Mouse (Mus musculus) testis, adult 2 months (tissue): ENCODE results near the gene Grin2c. TPM values are rescaled to one million over a fixed set of nuclear protein-coding genes. Genes with fewer than 3 reads are reported as not detected.

Source experiments
- H3K27ac ChIP-seq: fragments of 200-500 bp; 2 replicates; pipeline ENCODE4 v1.5.1; 2012; ENCODE audit warnings: low read depth, low read length; ENCODE audit not compliant: control insufficient read depth, insufficient read depth
- H3K27me3 ChIP-seq: fragments of 200-500 bp; 2 replicates; pipeline ENCODE4 v1.6.1; 2012; ENCODE audit warnings: mild to moderate bottlenecking, low read length, moderate library complexity; ENCODE audit not compliant: control insufficient read depth, insufficient read depth
- H3K36me3 ChIP-seq: fragments of 200-500 bp; 2 replicates; pipeline ENCODE4 v1.6.1; 2012; ENCODE audit warnings: mild to moderate bottlenecking, low read length; ENCODE audit not compliant: control insufficient read depth, insufficient read depth
- H3K4me1 ChIP-seq: fragments of 200-500 bp; 2 replicates; pipeline ENCODE4 v1.6.1; 2012; ENCODE audit warnings: low read length; ENCODE audit not compliant: control insufficient read depth, insufficient read depth
- H3K4me3 ChIP-seq: fragments of 200-500 bp; 2 replicates; pipeline ENCODE4 v1.5.1; 2012; ENCODE audit warnings: low read depth, mild to moderate bottlenecking, low read length, moderate library complexity, mixed read lengths; ENCODE audit not compliant: control insufficient read depth
- CTCF ChIP-seq: fragments of 200-500 bp; IDR thresholded peaks from 2 replicates; pipeline ENCODE4 v1.5.1; 2012; ENCODE audit warnings: low read depth, mild to moderate bottlenecking, inconsistent platforms, low read length, moderate library complexity; ENCODE audit not compliant: control insufficient read depth, insufficient read depth, insufficient replicate concordance
- POLR2A ChIP-seq: fragments of 200-500 bp; IDR thresholded peaks from 2 replicates; pipeline ENCODE4 v1.6.1; 2012; ENCODE audit warnings: low read depth, mild to moderate bottlenecking, inconsistent platforms, low read length, moderate library complexity; ENCODE audit not compliant: control insufficient read depth
- polyA plus RNA-seq: library from polyadenylated mRNA; depleted of rRNA; stranded (reverse); fragments of >200 nt; gene quantifications from 2 replicates; pipeline ENCODE4 v1.2.3, GENCODE M21; 2012; rRNA removed

The Grin2c gene
- 1.2 and 1.5 TPM in 2 replicates for polyA plus RNA-seq

DNA sequence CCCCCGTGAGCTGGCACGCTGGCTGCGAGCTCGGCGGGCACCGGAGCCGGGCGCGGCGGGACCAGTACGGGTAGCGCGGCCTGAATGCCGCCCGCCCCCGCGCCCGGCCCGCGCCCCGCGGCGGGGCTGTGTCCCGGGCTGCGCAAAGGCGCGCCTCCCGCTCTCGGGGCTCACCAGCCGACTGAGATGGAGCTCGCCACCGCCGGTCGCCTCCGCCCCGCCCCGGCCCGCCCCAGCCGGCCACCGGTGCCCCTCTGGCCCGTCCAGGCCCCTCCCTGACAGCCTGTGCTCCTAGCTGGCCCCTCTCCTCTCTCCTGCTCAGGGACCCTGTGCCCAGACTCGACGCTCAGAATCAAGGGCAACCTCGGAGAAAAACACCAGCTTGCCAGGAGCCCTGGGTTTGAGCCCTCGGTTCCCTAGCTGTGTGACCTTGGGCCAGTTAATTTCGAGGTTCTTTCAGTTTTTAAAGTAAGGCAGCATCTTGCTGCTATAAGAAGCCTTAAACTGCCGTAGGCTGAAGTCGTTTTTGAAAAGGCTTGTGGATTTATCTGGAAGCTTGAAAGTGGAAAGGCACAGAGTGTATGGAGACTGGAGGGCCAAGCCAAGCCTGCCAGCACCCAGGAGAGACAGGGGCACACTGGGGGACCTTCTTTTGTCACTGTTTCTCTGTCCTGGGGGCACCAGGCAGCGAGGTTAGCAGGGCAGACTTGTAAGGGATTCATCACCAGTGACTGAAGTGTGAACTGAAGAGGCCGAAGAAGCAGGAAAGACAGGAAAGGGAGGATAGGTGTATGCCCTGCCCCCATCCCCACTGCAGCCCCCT is at the start of gene Grin2c:
TSS of gene Grin2c (minus strand) at position 183 of the 823 bp plus-strand sequence.
- H3K36me3 ChIP-seq: no peaks in the 10 kb centered on the region
- TF ChIP-seq CTCF: no peak
- no peak for TF ChIP-seq POLR2A
- no peak within 1 kb of the TSS for H3K27ac ChIP-seq
- peaks cover 18% of the 10 kb centered on the region for H3K4me1 ChIP-seq
- no peaks in the 10 kb centered on the region; the same call in 1 of the 2 replicates for H3K27me3 ChIP-seq
- H3K4me3 ChIP-seq: no peak within 1 kb of the TSS; the same call in 1 of the 2 replicates

DNA sequence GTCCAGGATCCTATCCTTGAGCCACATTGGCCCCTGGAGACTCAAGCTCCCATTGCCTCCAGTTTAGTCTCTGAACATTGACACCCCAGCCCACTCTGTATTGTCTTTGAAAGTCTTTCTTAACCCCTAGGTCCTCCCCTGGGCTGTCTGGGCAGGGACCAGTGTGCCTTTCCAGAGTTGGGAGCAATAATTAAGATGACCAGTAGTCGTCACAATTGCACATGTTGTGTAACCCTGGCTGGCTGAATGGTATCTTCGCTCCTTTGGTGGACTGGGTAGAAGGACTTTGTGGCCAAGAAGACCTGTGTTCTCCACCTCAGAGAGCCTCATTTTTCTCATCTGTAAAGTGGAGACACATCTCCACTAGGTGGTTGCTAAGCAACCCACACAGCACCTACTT is 47.2 kb upstream of the Grin2c start:
- H3K36me3 ChIP-seq: no peaks in the 10 kb centered on the region
- TF ChIP-seq POLR2A (no peak), CTCF (no peak)
- H3K4me1 ChIP-seq: peaks cover 9% of the 10 kb centered on the region
- H3K4me3 ChIP-seq: no peak overlapping the region
- H3K27me3 ChIP-seq: no peaks in the 10 kb centered on the region
- no peak overlapping the region for H3K27ac ChIP-seq

DNA sequence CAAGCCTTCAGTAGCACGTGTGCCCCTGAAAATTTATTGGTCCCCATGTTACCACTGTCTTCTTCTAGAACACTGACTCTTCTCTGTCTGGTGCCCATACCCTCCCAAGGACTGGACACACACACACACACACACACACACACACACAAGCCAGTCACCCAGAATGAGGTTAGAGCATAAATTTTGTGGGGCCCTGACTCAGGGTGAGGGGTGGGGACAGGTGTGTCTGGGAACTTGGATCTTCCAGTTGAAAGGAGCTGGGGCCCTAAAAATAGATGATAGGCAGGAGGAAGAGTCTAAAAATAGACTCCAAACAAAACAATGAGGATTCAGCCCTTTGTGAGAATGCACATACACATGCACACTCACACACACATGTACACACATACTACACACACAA is 41.7 kb upstream of the Grin2c start:
- Histone ChIP-seq H3K36me3 (no peaks in the 10 kb centered on the region), H3K27ac (no peak overlapping the region), H3K27me3 (no peaks in the 10 kb centered on the region), H3K4me3 (no peak overlapping the region), H3K4me1 (no peaks in the 10 kb centered on the region)
- TF ChIP-seq CTCF (no peak), POLR2A (no peak)

DNA sequence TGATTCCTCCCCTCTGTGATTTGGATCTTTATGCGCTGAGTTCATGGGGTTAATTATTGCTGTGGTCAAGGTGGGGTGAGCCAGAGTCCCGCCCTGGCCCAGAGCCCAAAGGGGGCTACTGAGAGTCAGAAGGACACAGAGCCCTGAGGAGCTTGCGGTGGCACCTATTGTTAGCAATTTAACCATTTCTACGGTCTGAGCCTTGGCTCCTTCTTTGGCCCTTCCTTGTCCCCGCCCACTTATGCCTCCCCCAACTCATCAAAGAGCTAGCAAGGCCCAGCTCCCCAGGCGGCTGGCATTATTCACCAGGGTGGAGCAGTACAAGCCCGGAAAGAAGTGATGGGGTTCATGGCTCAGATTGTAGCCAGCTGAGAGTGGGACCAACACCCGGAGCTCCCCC is 39.8 kb upstream of the Grin2c start, which contains the start of gene Otop2:
TSS of gene Otop2 (plus strand) at position 301 of the 400 bp plus-strand sequence.
- Histone ChIP-seq H3K27me3 (no peaks in the 10 kb centered on the region), H3K36me3 (no peaks in the 10 kb centered on the region), H3K4me3 (no peak within 1 kb of the TSS), H3K4me1 (no peaks in the 10 kb centered on the region), H3K27ac (no peak within 1 kb of the TSS)
- TF ChIP-seq POLR2A (no peak), CTCF (no peak)

DNA sequence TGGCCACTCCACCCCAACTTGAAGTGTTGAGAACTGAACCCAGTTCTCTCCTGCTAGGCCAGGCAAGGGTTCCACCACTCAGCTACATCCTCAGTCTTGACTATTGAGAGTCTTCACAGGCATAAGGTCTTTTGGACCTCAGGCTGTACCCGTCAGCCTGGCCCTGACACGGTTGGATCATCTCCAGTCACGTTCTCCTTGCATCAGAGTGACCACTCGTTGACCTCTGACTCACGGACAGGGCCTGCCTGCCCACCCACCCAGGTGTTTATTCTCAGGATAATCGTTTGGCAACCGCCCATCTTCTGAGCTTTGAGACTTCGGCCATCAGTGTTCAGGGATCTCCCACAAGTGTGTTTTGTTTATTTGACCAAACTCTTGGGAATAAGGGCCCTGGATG is 36.1 kb upstream of the Grin2c start:
- H3K36me3 ChIP-seq: no peaks in the 10 kb centered on the region
- TF ChIP-seq POLR2A: no peak
- no peak for TF ChIP-seq CTCF
- no peaks in the 10 kb centered on the region for H3K4me1 ChIP-seq
- no peak overlapping the region for H3K4me3 ChIP-seq
- H3K27ac ChIP-seq: no peak overlapping the region
- no peaks in the 10 kb centered on the region for H3K27me3 ChIP-seq

DNA sequence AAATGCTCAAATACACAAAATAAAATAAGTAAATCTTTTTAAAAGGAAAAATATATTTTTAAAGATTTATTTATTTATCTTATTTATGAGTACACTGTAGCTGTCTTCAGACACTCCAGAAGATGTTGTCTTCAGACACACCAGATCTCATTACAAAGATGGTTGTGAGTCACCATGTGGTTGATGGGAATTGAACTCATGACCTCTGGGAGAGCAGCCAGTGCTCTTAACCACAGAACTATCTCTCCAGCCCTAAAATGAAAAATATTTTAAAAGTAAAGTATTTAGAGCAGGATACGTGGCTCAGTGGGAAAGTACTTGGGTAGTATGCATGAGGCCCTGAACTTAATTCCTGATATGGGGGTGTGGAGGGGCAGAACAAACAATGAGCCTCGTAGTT is 34.3 kb upstream of the Grin2c start:
- Histone ChIP-seq H3K36me3 (no peaks in the 10 kb centered on the region), H3K27me3 (no peaks in the 10 kb centered on the region), H3K4me3 (no peak overlapping the region), H3K4me1 (peaks cover 11% of the 10 kb centered on the region; the same call in 1 of the 2 replicates), H3K27ac (no peak overlapping the region)
- TF ChIP-seq POLR2A (no peak), CTCF (no peak)

DNA sequence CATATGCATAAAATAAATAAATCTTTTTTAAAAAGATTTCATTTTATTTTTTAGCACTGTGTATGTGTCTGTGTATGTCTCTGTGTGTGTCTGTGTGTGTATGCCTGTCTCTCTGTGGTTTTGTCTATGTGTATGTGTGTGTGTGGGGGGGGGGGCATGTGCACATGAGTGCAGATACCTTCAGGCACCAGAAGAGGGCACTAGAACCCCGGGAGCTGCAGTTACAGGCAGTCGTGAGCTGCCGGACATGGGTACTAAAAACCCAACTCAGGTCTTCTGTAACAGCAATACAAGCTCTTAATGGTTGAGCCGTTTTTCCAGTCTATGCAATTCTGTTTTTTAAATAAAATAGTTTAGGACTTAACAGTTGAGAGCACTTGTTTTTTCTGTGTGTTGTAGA is 33.7 kb upstream of the Grin2c start:
- H3K27ac ChIP-seq: no peak overlapping the region
- H3K36me3 ChIP-seq: no peaks in the 10 kb centered on the region
- H3K4me3 ChIP-seq: no peak overlapping the region
- H3K4me1 ChIP-seq: peaks cover 11% of the 10 kb centered on the region; the same call in 1 of the 2 replicates
- H3K27me3 ChIP-seq: no peaks in the 10 kb centered on the region
- TF ChIP-seq CTCF (peak; percentile 42; the same call in 1 of the 2 replicates), POLR2A (no peak)
